Mouse (Mus musculus): ENCODE results near the gene Hist2h3b.
"Not testable (repeated sequence)": the region's sequence is repeated elsewhere in the genome, so short reads cannot be mapped to it uniquely, and the experiment has no call there.

The Hist2h3b gene

DNA sequence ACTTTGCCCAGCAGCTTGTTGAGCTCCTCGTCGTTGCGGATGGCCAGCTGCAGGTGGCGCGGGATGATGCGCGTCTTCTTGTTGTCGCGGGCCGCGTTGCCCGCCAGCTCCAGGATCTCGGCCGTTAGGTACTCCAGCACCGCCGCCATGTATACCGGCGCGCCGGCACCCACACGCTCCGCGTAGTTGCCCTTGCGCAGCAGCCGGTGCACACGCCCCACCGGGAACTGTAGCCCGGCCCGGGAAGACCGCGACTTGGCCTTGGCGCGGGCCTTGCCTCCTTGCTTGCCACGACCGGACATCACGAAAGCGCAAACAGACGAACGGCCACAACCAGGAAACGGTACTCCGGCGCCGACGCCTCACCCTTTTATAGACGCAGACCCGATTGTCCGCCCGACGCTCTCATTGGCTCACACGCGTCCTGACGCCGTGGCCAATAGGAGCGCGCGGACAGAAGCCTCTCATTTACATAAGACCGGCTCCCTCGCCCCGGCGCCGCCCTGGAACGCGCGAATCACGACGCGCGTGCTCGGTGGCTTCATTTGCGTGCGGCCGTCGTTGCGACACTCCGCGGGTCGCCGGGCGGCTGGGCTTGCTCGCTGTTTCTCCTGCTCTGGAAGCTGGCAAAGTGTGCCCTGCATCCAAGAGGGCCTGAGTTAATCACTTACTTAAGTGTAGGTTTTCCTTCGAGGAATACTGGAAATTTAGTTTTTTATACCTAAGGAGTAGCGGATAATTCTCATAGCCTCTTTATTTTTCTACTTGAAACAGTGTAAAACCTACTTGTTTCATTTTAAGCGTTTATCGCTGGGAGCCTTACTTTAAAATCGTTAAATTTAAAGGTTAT is 28.3 kb upstream of the Hist2h3b start, which contains the start of gene Hist2h2aa2:
Gene Hist2h2aa2, minus strand, starts transcription at position 328 of the 850 bp plus-strand sequence.
- peak; percentile 95 for DNase-seq

DNA sequence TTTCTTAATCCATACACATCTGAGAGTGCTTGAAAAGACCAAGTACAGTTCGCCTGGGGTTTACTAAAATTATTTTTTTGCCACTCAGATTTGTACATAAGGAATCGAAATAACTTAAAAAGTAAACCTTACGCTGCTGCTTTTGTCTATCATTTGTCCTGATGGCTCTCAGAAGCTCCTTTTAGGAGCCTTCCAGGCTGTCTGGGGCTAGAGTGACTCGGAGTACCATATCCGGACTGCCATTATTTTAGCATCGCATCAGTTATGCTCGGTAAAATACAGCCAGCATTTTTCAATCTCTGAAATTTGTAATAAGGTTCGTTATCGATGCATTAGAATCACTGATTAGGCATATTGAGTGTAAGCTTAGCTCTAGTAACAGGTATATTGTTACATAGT is 27.7 kb upstream of the Hist2h3b start:
- DNase-seq = no peak

DNA sequence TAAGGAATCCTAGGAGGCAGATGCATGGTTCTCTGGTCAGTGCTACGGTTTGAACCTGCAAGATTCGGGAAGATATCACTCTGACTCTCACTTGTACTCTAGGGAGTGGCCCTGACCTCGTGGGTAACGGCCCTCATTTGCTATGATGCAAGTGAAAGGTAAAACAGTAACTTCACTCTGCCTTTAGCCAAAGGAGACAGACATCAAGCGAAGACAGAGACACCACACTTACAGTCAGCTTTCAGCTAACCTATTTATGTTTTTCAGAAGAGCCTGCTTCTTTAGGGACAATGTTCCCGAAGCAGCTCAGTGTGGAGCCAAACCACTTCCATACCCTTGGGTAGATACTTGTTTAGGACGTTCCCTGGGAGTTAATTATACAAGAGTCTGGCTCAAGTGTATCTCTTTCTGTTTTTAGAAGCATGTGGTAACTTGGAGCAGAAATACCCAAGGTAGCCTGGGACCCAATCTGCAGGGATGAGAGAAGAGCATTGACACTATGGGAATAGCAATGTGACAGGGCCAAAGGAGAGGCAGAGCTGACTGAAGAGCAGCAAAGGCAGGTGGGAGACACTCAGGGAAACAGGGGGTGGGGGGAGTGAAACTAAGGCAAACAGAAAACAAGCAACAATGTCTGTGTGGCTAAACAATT is 24.4 kb upstream of the Hist2h3b start:
- peak; percentile 41 for DNase-seq

DNA sequence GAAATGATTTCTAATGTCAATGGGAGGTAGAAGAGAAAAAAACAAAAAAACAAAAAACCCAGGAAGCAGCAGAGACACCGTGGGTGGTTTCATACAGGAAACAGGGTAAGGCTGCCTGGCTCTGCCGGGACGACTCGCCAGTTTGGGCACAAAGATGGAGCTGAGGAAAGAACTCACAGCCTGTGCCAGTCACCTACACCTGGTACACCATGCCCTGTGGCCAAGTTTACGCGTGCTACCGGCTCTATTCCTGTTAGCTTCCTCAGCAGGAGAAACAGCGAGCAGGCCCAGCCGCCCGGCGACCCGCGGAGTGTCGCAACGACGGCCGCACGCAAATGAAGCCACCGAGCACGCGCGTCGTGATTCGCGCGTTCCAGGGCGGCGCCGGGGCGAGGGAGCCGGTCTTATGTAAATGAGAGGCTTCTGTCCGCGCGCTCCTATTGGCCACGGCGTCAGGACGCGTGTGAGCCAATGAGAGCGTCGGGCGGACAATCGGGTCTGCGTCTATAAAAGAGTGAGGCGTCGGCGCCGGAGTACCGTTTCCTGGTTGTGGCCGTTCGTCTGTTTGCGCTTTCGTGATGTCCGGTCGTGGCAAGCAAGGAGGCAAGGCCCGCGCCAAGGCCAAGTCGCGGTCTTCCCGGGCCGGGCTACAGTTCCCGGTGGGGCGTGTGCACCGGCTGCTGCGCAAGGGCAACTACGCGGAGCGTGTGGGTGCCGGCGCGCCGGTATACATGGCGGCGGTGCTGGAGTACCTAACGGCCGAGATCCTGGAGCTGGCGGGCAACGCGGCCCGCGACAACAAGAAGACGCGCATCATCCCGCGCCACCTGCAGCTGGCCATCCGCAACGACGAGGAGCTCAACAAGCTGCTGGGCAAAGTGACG is 23.2 kb upstream of the Hist2h3b start, which contains the start of gene Hist2h2aa1:
Gene Hist2h2aa1, plus strand, starts transcription at position 495 of the 884 bp plus-strand sequence.
- DNase-seq = peak; percentile 90

DNA sequence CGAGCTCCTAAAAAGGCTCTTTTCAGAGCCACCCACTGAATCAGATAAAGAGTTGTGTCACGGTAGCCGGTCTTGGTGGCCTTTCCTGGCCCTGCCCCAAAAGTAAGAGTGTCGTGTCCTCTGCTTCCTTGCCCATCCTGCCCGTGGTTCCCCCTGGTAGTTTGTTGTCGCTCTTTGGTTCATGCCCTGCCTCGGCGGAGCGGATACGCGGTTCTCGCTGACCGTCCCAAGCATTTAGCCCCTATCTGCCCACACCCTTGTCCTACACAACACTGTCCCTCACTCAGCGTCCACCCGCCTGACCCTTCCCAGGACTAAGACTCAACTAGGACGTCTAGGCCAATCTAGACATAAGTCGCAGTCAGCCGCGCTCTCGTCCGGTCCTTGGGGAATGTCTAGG is 22.4 kb upstream of the Hist2h3b start:
- not testable (repeated sequence) for DNase-seq

DNA sequence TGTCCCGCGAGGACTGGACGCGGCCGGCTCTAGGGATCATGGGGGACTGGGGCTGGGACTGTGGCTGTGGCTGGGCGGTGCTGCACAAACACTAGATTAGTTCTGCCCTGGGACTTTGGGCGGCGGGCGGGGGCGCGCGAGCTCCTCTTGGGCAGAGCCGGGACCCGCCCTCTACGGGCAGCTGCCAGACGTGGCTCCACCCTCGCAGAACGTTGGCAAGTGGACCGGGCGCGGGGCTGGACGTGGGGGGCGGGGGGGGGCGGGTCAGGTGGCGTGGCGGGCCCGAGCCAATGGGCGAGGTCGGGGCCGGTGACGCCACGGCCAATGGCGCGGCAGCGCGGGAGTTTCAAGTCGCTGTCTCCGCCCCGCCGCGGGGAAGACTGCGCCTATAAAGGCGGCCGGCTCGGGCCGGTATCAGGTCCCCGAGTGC is 22.0 kb upstream of the Hist2h3b start, which contains the start of gene Hist2h3c1:
Gene Hist2h3c1, plus strand, starts transcription at position 259 of the 430 bp plus-strand sequence.
- DNase-seq = not testable (repeated sequence)

DNA sequence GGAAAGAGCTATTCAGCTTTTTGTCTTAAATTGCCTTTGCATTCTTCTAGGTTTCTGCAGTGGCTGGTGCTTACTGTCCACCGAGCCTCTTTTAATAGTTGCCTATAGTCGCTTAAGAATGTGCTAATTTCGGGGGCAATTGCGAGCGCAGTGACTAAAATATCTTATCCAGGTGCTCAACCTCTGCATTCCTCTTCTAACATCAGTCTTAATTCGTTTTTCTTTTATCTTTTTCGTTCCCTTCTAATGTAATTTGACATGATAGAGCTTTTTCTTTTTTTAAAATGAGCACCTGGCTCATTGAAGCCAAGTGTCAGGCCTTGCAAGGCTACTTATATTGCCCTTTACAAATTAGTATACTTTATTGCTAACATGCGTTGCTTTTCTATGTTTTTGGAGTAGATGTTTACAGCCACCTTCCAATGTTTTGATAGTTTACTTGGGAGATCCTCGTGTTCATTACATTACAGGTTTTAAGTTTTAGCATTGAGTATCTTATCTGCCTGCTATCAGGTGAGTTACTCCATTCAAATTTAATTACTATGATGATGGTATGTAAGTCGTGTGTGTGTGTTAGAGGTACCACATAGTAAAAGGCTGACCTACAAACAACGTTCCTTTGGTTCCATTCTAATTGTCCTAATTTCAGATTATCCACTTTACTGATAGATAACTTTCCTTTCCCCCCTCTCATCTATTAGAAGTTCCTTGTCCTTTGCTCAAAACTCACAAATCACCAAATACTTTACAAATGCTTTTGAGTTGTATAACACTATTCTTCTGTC is 20.9 kb upstream of the Hist2h3b start:
- no peak for DNase-seq

DNA sequence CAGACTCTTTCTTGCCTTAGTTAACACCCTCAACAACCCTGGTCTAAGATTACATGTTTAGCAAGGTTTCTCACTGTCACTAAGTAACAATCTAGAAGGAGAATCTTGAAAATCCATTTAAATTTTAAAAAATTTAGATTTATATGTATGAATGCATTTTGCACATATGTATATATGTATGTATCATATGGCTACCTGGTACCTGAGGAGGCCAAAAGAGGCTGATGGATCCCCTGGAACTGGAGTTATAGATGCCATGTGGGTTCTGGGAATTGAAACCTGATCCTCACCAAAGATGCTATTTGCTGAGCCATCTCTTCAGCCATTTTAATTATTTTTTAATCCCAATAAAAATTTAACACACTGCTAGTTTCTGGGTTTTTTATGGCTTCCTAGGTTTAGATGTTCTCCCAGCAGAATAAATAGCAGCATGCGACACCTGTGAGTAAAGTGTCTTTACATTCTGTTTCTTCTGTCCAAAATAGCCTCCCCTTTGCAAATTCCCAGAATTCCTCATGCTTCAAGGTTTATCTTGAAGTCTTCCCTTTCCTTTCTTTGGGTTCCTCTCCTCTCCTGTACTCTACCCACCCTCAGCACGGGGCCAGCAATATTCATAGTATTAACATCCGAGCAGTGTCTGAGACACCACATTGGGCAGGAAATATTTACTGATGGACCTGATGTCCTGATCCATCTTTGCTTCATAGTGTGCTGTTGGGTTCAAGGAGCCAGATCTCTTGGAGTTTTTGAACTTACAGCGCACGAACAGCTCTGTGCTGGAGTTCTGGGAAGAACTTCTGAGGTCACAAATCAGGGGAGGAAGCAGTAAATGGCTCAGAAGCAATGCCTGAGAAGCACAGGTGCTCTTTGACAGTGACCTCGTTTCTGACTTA is 20.1 kb upstream of the Hist2h3b start:
- DNase-seq = no peak

DNA sequence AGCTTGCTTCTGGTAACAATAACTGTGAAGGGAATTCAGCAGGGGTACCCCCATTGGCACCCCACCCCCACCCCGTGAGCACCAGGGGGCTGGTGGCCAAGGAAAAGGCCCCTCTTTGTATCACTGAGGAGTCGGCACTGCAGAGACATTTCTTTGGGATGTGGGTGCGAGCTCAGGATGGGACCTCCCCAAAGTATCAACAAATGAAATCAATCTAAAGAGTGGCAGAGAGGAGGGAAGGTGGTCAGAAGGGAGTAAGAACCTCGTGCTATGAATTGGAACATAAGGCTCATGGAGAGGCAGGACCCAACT is 19.5 kb upstream of the Hist2h3b start:
- DNase-seq = no peak

DNA sequence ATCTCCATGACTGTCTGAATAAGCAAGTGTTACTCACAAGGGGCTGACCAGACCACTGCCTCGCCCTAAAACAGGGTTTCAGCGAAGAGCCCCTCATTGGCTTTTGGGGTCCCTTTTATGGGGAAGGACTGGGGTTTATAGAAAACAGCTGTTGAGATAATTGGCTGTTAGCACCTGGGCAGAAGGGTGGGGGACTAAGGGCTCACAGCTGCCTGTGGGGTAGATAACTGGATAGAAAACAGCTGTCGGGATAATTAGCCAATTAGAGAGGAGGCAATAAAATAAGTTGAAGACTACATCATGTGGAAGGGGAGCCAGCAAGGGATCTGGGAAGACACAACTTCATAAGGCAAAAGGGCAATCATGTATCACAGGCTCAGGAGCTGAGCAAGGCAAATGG is 17.6 kb upstream of the Hist2h3b start:
- no peak for DNase-seq

DNA sequence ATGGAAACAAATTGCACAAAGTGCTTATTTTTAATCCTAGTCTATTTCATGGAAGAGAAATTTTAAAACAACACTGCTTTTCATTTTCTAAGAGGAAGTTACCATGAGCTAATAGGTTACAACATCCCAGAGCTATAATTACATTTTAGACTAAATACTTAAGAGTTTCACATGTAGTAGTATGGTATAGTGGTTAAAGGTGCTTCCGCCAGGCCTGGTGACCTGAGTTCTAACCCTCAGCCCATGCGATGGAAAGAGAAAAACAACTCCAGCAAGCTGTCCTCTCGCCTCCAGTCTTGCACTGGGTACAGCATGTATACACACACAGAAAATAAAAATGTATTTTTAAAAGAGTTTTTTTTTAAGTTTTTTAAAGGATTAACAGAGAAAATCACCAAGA is 16.7 kb upstream of the Hist2h3b start:
- DNase-seq = no peak

DNA sequence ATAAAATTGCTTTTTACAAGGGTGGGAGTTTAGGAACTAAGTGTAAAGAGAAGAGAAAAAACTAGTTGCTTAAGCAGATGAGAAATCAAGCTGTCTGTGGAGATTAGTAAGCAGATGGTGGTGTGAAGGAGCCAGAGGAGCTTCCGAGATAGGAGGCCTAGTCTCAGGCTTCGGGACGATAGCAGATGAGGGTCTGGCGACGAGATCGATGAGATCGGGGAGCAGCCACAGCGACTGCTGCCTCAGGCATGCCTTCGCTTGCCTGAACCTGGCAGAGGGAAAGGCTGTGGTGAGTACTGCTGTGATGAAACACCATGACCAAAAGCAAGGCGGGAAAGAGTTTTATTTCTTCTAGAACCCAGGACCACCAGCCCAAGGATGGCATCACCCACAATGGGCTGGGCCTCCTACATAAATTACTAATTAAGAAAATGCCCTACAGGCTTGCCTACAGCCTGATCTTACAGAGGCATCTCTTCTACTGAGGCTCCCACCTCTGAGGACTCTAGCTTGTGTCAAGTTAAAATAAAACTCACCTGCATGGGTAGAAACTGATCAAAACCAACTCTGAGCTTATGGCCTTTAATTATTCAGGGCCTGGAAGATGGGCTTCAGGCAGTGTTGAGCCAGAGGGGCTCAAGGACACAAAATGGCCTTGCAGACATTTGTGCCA is 13.6 kb upstream of the Hist2h3b start:
- no peak for DNase-seq

DNA sequence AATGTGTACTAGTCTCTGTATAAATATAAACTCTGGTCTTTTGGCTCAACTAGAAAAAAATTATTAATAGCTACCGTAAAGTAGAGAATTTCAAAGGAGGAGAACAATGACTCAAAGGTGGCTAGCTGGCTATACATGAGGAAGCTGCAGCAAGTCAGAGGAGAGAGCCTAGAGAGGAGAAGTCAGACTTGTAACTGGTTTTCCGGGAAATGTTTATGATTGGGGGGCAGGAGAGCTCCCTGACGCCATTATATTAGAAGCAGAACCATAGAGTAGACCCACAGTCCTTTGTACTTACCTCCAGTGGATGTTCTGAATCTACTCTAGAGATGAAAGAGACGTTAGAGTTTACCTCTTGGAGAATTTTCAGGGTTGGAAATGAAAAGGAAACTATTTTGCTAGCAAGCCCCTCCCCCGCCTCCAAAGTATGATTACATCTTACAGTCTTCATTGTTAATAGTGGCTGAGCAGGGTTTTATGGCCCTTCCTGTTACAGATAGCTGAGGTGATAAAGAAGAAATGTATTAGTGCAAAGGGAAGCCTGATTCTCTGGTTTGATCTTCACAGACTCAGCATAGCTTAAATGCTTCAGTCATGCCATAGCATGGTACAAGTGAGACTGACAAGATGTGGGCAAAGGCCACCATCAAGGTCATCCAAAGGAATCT is 12.4 kb upstream of the Hist2h3b start:
- no peak for DNase-seq

DNA sequence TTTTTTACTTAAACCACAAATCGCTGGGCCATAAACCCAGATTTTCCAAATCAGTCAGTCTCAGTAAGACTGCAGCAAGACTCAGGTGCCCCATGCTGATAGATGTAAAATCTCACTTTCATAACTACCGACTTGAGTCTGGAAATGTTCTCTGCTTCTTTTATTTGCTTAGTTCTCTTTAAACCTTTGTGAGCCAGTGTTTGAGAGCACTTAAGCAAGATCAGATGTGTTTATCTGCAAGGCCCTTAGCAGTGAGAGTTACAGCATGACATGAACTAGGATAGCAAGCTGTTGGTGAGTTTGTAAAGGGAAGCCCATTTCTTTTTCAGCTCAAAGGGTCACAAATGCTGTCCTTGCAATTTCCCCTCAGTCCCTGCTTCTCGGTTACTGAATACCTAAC is 11.3 kb upstream of the Hist2h3b start:
- DNase-seq = no peak

DNA sequence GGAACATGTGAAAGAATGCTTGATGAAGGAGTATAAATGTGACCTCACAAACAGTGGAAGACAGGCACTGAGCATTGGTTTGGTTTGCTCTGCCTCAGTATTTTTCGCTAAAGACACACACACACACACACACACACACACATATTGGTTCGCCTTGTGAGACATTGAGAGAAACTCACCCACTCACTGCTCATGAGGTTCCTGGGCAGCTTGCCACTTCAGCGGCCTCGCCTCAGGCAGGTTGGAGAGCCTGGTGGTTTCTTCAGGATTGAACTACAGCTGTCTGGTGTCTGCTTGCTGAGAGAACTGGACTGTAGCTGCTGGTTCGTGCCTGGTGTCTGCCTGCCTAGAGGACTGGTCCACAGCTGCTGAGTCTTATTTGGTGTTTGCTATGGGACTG is 8.2 kb upstream of the Hist2h3b start:
- DNase-seq = no peak

DNA sequence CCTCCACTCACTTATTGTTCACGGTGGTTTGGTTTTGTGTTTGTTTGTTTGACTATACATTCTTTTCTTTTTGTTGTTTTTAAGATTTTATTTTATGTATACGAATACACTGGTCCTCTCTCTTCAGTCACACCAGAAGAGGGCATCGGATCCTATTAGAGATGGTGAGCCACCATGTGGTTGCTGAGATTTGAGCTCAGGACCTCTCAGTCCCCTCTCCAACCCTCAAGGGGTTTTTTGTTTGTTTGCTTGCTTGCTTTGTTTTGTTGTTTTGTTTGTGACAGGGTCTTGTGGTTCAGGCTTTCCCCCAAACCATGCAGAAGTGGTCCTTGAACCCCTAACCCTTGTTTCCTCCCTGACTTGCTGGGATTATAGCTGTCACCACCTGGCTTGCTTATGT is 6.8 kb upstream of the Hist2h3b start:
- DNase-seq = no peak

DNA sequence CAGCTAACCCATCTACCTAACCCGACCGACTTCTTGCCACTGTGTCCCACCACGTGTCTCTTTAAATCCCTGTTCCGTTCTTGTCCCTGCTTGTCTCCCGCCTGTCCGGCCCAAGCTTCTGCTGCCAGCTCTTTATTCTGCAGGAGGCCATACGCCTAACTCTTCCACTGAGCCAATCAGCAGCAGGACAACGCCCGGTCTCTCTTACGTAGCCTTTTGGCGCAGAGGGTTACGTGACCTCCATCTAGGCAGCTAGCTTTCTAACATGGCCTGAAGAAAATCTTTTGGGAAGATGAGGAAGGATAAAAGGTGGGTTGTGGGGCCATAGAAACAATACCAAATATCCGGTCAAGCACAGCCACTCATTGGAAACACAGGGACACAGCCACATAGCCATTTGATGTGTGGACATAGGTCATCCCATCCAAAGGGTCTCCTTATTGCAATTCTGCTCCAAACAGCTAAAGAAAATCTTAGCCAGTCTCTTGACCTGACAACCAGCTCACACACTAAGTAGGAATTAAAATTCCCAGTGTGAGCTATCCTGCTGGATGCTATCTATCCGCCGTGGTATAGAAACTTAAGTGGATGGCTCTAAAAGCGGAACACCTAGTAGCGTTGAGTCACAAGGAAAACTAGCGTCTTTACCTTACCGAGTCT is 6.1 kb upstream of the Hist2h3b start:
- DNase-seq = peak; percentile 60

DNA sequence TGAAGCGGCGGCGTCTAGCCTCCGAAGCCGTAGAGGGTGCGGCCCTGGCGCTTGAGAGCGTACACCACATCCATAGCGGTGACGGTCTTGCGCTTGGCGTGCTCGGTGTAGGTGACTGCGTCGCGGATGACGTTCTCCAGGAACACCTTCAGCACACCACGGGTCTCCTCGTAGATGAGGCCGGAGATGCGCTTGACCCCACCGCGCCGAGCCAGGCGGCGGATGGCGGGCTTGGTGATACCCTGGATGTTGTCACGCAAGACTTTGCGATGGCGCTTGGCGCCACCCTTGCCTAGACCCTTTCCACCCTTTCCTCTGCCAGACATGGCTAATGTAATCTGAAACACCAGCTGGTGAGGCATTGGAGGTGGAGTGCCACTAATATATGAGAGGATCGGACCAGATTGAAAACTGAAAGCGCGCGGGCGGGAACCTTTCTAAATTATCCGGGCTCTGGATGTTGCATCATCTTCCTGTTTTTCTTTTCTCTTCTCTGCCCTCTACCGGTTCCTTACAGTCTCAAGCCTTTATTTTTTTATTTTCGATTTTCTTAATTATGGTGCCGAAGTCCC is 5.4 kb upstream of the Hist2h3b start, which contains the start of gene Hist2h4:
Gene Hist2h4, minus strand, starts transcription at position 333 of the 572 bp plus-strand sequence.
- DNase-seq = peak; percentile 96

All from thymus, postnatal 25 days (tissue).